Mouse (Mus musculus) lung, postnatal 0 days (tissue): ENCODE results near the gene Fxyd3.

ENCODE experiments used
- CTCF ChIP-seq: IDR thresholded peaks from 2 replicates; pipeline ENCODE4 v1.5.1; 2016; ENCODE audit warnings: antibody characterized with exemption, mild to moderate bottlenecking
- EP300 ChIP-seq: IDR thresholded peaks from 2 replicates; pipeline ENCODE4 v1.6.1; 2016; ENCODE audit warnings: antibody characterized with exemption, mild to moderate bottlenecking, control low read depth

DNA sequence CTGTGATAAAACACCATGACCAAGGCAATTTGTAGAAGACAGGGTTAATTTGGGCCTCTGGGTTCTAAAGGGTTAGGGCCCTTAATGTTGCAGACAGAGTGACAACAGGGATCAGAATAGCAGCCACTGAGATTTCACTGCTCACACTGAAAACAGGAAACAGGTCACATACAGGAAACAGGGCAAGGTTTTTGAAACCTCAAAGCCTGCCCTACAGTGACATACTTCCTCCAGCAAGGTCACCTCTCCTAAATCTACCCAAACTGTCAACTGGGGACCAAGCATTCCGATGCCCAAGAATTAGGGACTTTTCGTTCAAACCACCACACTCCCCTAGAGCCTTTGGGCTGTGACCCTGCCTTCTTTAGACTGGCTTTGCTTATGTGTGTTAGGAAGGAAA is 13.2 kb upstream of the Fxyd3 start:
- no peak for TF ChIP-seq CTCF
- TF ChIP-seq EP300, result no peak
